8 mouse cellular contexts compared by ENCODE assay signal in genomic region chr11:119547951-119548591, GRCm38 (mm10). TPM values are rescaled to one million over a fixed set of nuclear protein-coding genes. Genes with fewer than 3 reads are reported as not detected.
DNase-seq lines count a peak whose midpoint lies in the region; ATAC-seq and TF ChIP-seq lines count a peak whose summit lies in the region.

No protein-coding gene starts in this region.

- peak overlapping the region; percentile 86 for H3K4me3 ChIP-seq in gastrocnemius, adult 2 months
- peak overlapping the region; percentile 6 for H3K4me3 ChIP-seq in thymus, adult 2 months (ENCODE audit: control insufficient read depth, insufficient read depth, low read length)
- peak overlapping the region; percentile 57 for H3K4me3 ChIP-seq in hindbrain, embryonic 14.5 days (replicated peaks; ENCODE audit: low read length)
- H3K4me3 ChIP-seq in midbrain, postnatal 0 days (ENCODE audit: low read depth, low read length), result peak overlapping the region; percentile 75

- no peak for TF ChIP-seq CTCF in gastrocnemius, adult 2 months (IDR thresholded peaks at IDR 0.05)
- no peak for TF ChIP-seq CTCF in thymus, adult 2 months (IDR thresholded peaks at IDR 0.05; ENCODE audit: borderline replicate concordance, control insufficient read depth, extremely low read depth, insufficient read depth, low read length, poor library complexity)
- peak; percentile 21 for TF ChIP-seq CTCF in midbrain, postnatal 0 days (IDR thresholded peaks at IDR 0.05)

- peak overlapping the region; percentile 88 for H3K4me2 ChIP-seq in hindbrain, embryonic 14.5 days (replicated peaks)
- H3K4me2 ChIP-seq in midbrain, postnatal 0 days (ENCODE audit: low read depth, low read length, poor library complexity, severe bottlenecking), result peak overlapping the region; percentile 97

- H3K27ac ChIP-seq in gastrocnemius, adult 2 months, result no peak overlapping the region
- no peak overlapping the region for H3K27ac ChIP-seq in thymus, adult 2 months (ENCODE audit: control insufficient read depth, insufficient read depth, low read length)
- H3K27ac ChIP-seq in hindbrain, embryonic 14.5 days, result peak overlapping the region; percentile 52
- peak overlapping the region; percentile 48 for H3K27ac ChIP-seq in midbrain, postnatal 0 days (ENCODE audit: low read depth, low read length)

- intact Hi-C loops in gastrocnemius, adult 2 months (cut with DNase I), result no loop called here

- TF ChIP-seq POLR2A in thymus, adult 2 months (IDR thresholded peaks at IDR 0.05; ENCODE audit: control insufficient read depth, extremely low read depth, insufficient read depth, low read length, poor library complexity), result no peak

- peak; percentile 33 for DNase-seq in gastrocnemius, adult 2 months
- DNase-seq in gastrocnemius, postnatal 25 days, result no peak
- DNase-seq in thymus, adult 2 months, result no peak
- DNase-seq in thymus, postnatal 25 days, result no peak
- DNase-seq in hindbrain, embryonic 14.5 days (ENCODE audit: low spot score), result peak; percentile 43
- DNase-seq in midbrain, postnatal 0 days (ENCODE audit: low spot score), result no peak
- no peak for DNase-seq in c-Kit-positive CD71-positive TER-119-positive erythroid progenitor cells, embryonic 14.5 days (ENCODE audit: low spot score)

- peaks cover 44% of the 10 kb centered on the region for H3K27me3 ChIP-seq in thymus, adult 2 months (ENCODE audit: control insufficient read depth, insufficient read depth, low read length)
- peaks cover 12% of the 10 kb centered on the region; the same call in 1 of the 2 replicates for H3K27me3 ChIP-seq in hindbrain, embryonic 14.5 days (ENCODE audit: control insufficient read depth, insufficient read depth, low read length)
- H3K27me3 ChIP-seq in midbrain, postnatal 0 days (ENCODE audit: insufficient read depth, low read length), result peaks cover 5% of the 10 kb centered on the region; the same call in 1 of the 2 replicates

- no peaks in the 10 kb centered on the region for H3K9me3 ChIP-seq in hindbrain, embryonic 14.5 days (ENCODE audit: control insufficient read depth, low read length)
- H3K9me3 ChIP-seq in midbrain, postnatal 0 days (ENCODE audit: low read length), result no peaks in the 10 kb centered on the region

- peak overlapping the region; percentile 74 for H3K9ac ChIP-seq in hindbrain, embryonic 14.5 days
- peak overlapping the region; percentile 74 for H3K9ac ChIP-seq in midbrain, postnatal 0 days (replicated peaks; ENCODE audit: low read length, poor library complexity, severe bottlenecking)

- peak; percentile 1; the same call in 1 of the 2 replicates for ATAC-seq in hindbrain, embryonic 14.5 days (ENCODE audit: low FRiP score)
- ATAC-seq in midbrain, postnatal 0 days (ENCODE audit: low FRiP score), result no peak
- no peak for ATAC-seq in monocyte, adult 5-6 weeks (replicated peaks; ENCODE audit: insufficient number of reproducible peaks, low FRiP score, low TSS enrichment, poor library complexity, severe bottlenecking)

- no peaks in the 10 kb centered on the region for H3K36me3 ChIP-seq in thymus, adult 2 months (ENCODE audit: control insufficient read depth, insufficient read depth, low read length)
- H3K36me3 ChIP-seq in hindbrain, embryonic 14.5 days (replicated peaks; ENCODE audit: control insufficient read depth, insufficient read depth), result no peaks in the 10 kb centered on the region
- H3K36me3 ChIP-seq in midbrain, postnatal 0 days (ENCODE audit: insufficient read depth, low read length), result no peaks in the 10 kb centered on the region

- 3% methylated on average over 39 of the region's 39 CpGs for WGBS in thymus, adult 2 months
- WGBS in hindbrain, embryonic 14.5 days, result under 1% methylated on average over 39 of the region's 39 CpGs
- 2% methylated on average over 39 of the region's 39 CpGs for WGBS in midbrain, postnatal 0 days

- H3K4me1 ChIP-seq in thymus, adult 2 months (replicated peaks; ENCODE audit: control insufficient read depth, insufficient read depth, low read length), result peaks cover 17% of the 10 kb centered on the region
- peaks cover 45% of the 10 kb centered on the region for H3K4me1 ChIP-seq in hindbrain, embryonic 14.5 days (replicated peaks; ENCODE audit: control insufficient read depth, insufficient read depth, low read length)
- H3K4me1 ChIP-seq in midbrain, postnatal 0 days (ENCODE audit: insufficient read depth, low read length), result peaks cover 10% of the 10 kb centered on the region; the same call in 1 of the 2 replicates

RNA-seq across cellular contexts. Expression of gene Nptx1, which starts 0.5 kb away (rescaled TPM):
- not detected for total RNA-seq in gastrocnemius, adult 2 months (2021)
- under 1 TPM; 0.08 to 0.19 TPM for total RNA-seq in gastrocnemius, postnatal 25 days (2021)
- polyA plus RNA-seq in thymus, adult 2 months (2012; rRNA removed), result 0.85 and 0.89 TPM in 2 replicates
- 17.4 and 20.5 TPM in 2 replicates for polyA plus RNA-seq in hindbrain, embryonic 14.5 days (2014; fragmentation: Nextera tagmentation; extraction: Ambion mirVana)
- total RNA-seq in midbrain, postnatal 0 days (2014; rRNA removed), result 16.3 and 22.4 TPM in 2 replicates
- 7.5 and 7.6 TPM in 2 replicates for polyA plus RNA-seq in midbrain, postnatal 0 days (2015; fragmentation: Nextera tagmentation; extraction: Ambion mirVana)
- total RNA-seq in monocyte, adult 5-6 weeks (2017), result 0.29 TPM in 1 of 3 replicates, not detected in the others

RNA-seq across cellular contexts. Expression of gene Rptor, which starts 54.6 kb away (rescaled TPM):
- total RNA-seq in gastrocnemius, adult 2 months (2021), result 10 to 100 TPM; 24.9 to 32.5 TPM
- 10 to 100 TPM; 23.7 to 24.8 TPM for total RNA-seq in gastrocnemius, postnatal 25 days (2021)
- 58.7 and 61.4 TPM in 2 replicates for polyA plus RNA-seq in thymus, adult 2 months (2012; rRNA removed)
- polyA plus RNA-seq in hindbrain, embryonic 14.5 days (2014; fragmentation: Nextera tagmentation; extraction: Ambion mirVana), result 12.3 and 13.2 TPM in 2 replicates
- total RNA-seq in midbrain, postnatal 0 days (2014; rRNA removed), result 64.8 and 65.0 TPM in 2 replicates
- polyA plus RNA-seq in midbrain, postnatal 0 days (2015; fragmentation: Nextera tagmentation; extraction: Ambion mirVana), result 8.5 TPM in 2 replicates
- total RNA-seq in monocyte, adult 5-6 weeks (2017), result 13.5 to 38.4 TPM (median 15.3 TPM) in 3 replicates

RNA-seq across cellular contexts. Expression of gene Endov, which starts 56.9 kb away (rescaled TPM):
- total RNA-seq in gastrocnemius, adult 2 months (2021), result 1 to 10 TPM; 4.3 to 4.5 TPM
- 1 to 10 TPM; 3.9 to 4.8 TPM for total RNA-seq in gastrocnemius, postnatal 25 days (2021)
- polyA plus RNA-seq in thymus, adult 2 months (2012; rRNA removed), result 30.7 and 31.1 TPM in 2 replicates
- 11.4 and 15.9 TPM in 2 replicates for polyA plus RNA-seq in hindbrain, embryonic 14.5 days (2014; fragmentation: Nextera tagmentation; extraction: Ambion mirVana)
- total RNA-seq in midbrain, postnatal 0 days (2014; rRNA removed), result 36.7 and 42.0 TPM in 2 replicates
- 13.2 and 13.3 TPM in 2 replicates for polyA plus RNA-seq in midbrain, postnatal 0 days (2015; fragmentation: Nextera tagmentation; extraction: Ambion mirVana)
- 4.1 to 11.0 TPM (median 7.6 TPM) in 3 replicates for total RNA-seq in monocyte, adult 5-6 weeks (2017)

Comparison
In these comparisons a context has a peak if more than half of its experiments do, and no peak if none do; other contexts are left out.
1. DNase-seq: peak in gastrocnemius, adult 2 months (single experiment) and hindbrain, embryonic 14.5 days (single experiment); none in gastrocnemius, postnatal 25 days (single experiment), thymus, adult 2 months (single experiment), thymus, postnatal 25 days (single experiment), midbrain, postnatal 0 days (single experiment) and c-Kit-positive CD71-positive TER-119-positive erythroid progenitor cells, embryonic 14.5 days (single experiment).
2. H3K27ac ChIP-seq: peak in hindbrain, embryonic 14.5 days (single experiment) and midbrain, postnatal 0 days (single experiment); none in gastrocnemius, adult 2 months (single experiment) and thymus, adult 2 months (single experiment).
3. H3K4me3 ChIP-seq: peak in every context shown above with its lines; median percentile 86 in gastrocnemius, adult 2 months; 75 in midbrain, postnatal 0 days; 57 in hindbrain, embryonic 14.5 days; 6 in thymus, adult 2 months.
4. RNA of gene Nptx1, which starts 0.5 kb away (total RNA-seq): 16.3 to 22.4 TPM in midbrain, postnatal 0 days; 0.29 TPM in monocyte, adult 5-6 weeks, 0.08 to 0.19 TPM in gastrocnemius, postnatal 25 days and not detected in gastrocnemius, adult 2 months; every median in the first group is over 10 times any median in the second.